Mouse (Mus musculus) intestine, embryonic 16.5 days (tissue): ENCODE data around the gene Tmem43. TPM values are rescaled to one million over a fixed set of nuclear protein-coding genes. Genes with fewer than 3 reads are reported as not detected.

ENCODE experiments used
- ATAC-seq: fragments of 200-750 bp; cut with Nextera tagmentation; 2 replicates; pipeline ENCODE4 v1.8.0; 2017; ENCODE audit warnings: moderate TSS enrichment, moderate library complexity
- H3K27ac ChIP-seq: fragments of 300-500 bp; sonication (generic); 2 replicates; pipeline ENCODE4 v1.5.1; 2014; ENCODE audit warnings: mild to moderate bottlenecking, low read length
- H3K27me3 ChIP-seq: fragments of 300-500 bp; sonication (generic); replicated peaks from 2 replicates; pipeline ENCODE4 v1.6.1; 2014; ENCODE audit warnings: low read length, control low read depth, mixed read lengths; ENCODE audit not compliant: control insufficient read depth, insufficient read depth
- H3K36me3 ChIP-seq: fragments of 300-500 bp; sonication (generic); 2 replicates; pipeline ENCODE4 v1.6.1; 2014; ENCODE audit warnings: low read length, control low read depth; ENCODE audit not compliant: control insufficient read depth, insufficient read depth
- H3K4me1 ChIP-seq: fragments of 300-500 bp; sonication (generic); 2 replicates; pipeline ENCODE4 v1.6.1; 2014; ENCODE audit warnings: low read length, control low read depth, mixed read lengths; ENCODE audit not compliant: control insufficient read depth, insufficient read depth
- H3K4me2 ChIP-seq: fragments of 300-500 bp; sonication (generic); 2 replicates; pipeline ENCODE4 v1.6.1; 2014; ENCODE audit warnings: low read depth, low read length, control low read depth
- H3K4me3 ChIP-seq: fragments of 300-500 bp; sonication (generic); 2 replicates; pipeline ENCODE4 v1.5.1; 2014; ENCODE audit warnings: mild to moderate bottlenecking, low read length
- H3K9ac ChIP-seq: fragments of 300-500 bp; sonication (generic); 2 replicates; pipeline ENCODE4 v1.6.1; 2014; ENCODE audit warnings: low read depth, low read length
- H3K9me3 ChIP-seq: fragments of 300-500 bp; sonication (generic); 2 replicates; pipeline ENCODE4 v1.6.1; 2016; ENCODE audit warnings: low read length, control low read depth; ENCODE audit not compliant: control insufficient read depth
- WGBS: fragments of 180-500 bp; shearing (Covaris S2); extraction: QIAGEN DNeasy Blood & Tissue Kit; methylation state at CpG from one replicate; pipeline ENCODE4 v1.1.7; 2014; 5-methylcytosine and 5-hydroxymethylcytosine counted together
- polyA plus RNA-seq: library from polyadenylated mRNA; unstranded; fragments of >200 nt; fragmentation: Nextera tagmentation; extraction: Ambion mirVana; gene quantifications from 2 replicates; pipeline ENCODE4 v1.2.1, GENCODE M21; 2015

Tmem43 gene
- polyA plus RNA-seq, 1 experiment from 2014 or later = 35.7 TPM

GRCm38 (mm10) chr6:91508041-91508440 lies 34.5 kb downstream of the Tmem43 start:
- Histone ChIP-seq H3K36me3 (peaks cover 15% of the 10 kb centered on the region), H3K4me2 (no peak overlapping the region), H3K9ac (no peak overlapping the region), H3K4me3 (no peak overlapping the region), H3K4me1 (no peaks in the 10 kb centered on the region), H3K27ac (no peak overlapping the region), H3K27me3 (no peaks in the 10 kb centered on the region), H3K9me3 (no peaks in the 10 kb centered on the region)
- no peak for ATAC-seq
- 95% methylated on average over 3 of the region's 3 CpGs for WGBS

GRCm38 (mm10) chr6:91509326-91509725 lies 35.8 kb downstream of the Tmem43 start:
- H3K4me3 ChIP-seq = no peak overlapping the region
- no peak overlapping the region for H3K4me2 ChIP-seq
- no peaks in the 10 kb centered on the region for H3K9me3 ChIP-seq
- no peaks in the 10 kb centered on the region for H3K27me3 ChIP-seq
- H3K9ac ChIP-seq = no peak overlapping the region
- 43% methylated on average over 7 of the region's 7 CpGs for WGBS
- H3K27ac ChIP-seq = no peak overlapping the region
- H3K4me1 ChIP-seq = peaks cover 1% of the 10 kb centered on the region
- H3K36me3 ChIP-seq = peaks cover 8% of the 10 kb centered on the region; the same call in 1 of the 2 replicates
- ATAC-seq = no peak

GRCm38 (mm10) chr6:91510211-91510610 lies 36.7 kb downstream of the Tmem43 start:
- H3K4me2 ChIP-seq = no peak overlapping the region
- H3K27me3 ChIP-seq = no peaks in the 10 kb centered on the region
- no peak for ATAC-seq
- H3K9ac ChIP-seq = no peak overlapping the region
- H3K9me3 ChIP-seq = no peaks in the 10 kb centered on the region
- 80% methylated on average over 10 of the region's 10 CpGs for WGBS
- peaks cover 9% of the 10 kb centered on the region for H3K4me1 ChIP-seq
- H3K36me3 ChIP-seq = peaks cover 5% of the 10 kb centered on the region; the same call in 1 of the 2 replicates
- no peak overlapping the region for H3K4me3 ChIP-seq
- H3K27ac ChIP-seq = no peak overlapping the region

- H3K9ac ChIP-seq = no peak overlapping the region
Observed at GRCm38 (mm10) chr6:91514135-91514534, 40.6 kb downstream of the Tmem43 start.

GRCm38 (mm10) chr6:91514737-91515362 lies 41.3 kb downstream of the Tmem43 start:
- Histone ChIP-seq H3K27ac (peak overlapping the region; percentile 34; the same call in 1 of the 2 replicates), H3K27me3 (no peaks in the 10 kb centered on the region), H3K4me3 (peak overlapping the region; percentile 70), H3K4me1 (peaks cover 17% of the 10 kb centered on the region), H3K9ac (peak overlapping the region; percentile 86), H3K9me3 (no peaks in the 10 kb centered on the region), H3K36me3 (peaks cover 5% of the 10 kb centered on the region; the same call in 1 of the 2 replicates), H3K4me2 (peak overlapping the region; percentile 78)
- ATAC-seq = peak; percentile 14
- 24% methylated on average over 10 of the region's 10 CpGs for WGBS

More at GRCm38 (mm10) chr6:91514135-91514534, 40.6 kb downstream of the Tmem43 start:
- Histone ChIP-seq H3K9me3 (no peaks in the 10 kb centered on the region), H3K27ac (no peak overlapping the region), H3K27me3 (no peaks in the 10 kb centered on the region), H3K4me3 (no peak overlapping the region), H3K36me3 (peaks cover 5% of the 10 kb centered on the region; the same call in 1 of the 2 replicates), H3K4me1 (peaks cover 17% of the 10 kb centered on the region), H3K4me2 (no peak overlapping the region)
- ATAC-seq = no peak

- ATAC-seq = peak; percentile 99
- H3K36me3 ChIP-seq = peaks cover 5% of the 10 kb centered on the region; the same call in 1 of the 2 replicates
Observed at GRCm38 (mm10) chr6:91515545-91516449, 42.3 kb downstream of the Tmem43 start, which contains the start of the genes Xpc and Lsm3. Gene Xpc (minus strand): TSS chr6:91515888. Gene Lsm3 (plus strand): TSS chr6:91515928.

GRCm38 (mm10) chr6:91518454-91519020 lies 45.0 kb downstream of the Tmem43 start:
- H3K4me1 ChIP-seq = peaks cover 17% of the 10 kb centered on the region

More at GRCm38 (mm10) chr6:91515545-91516449, 42.3 kb downstream of the Tmem43 start, which contains the start of the genes Xpc and Lsm3:
- Histone ChIP-seq H3K27ac (peak within 1 kb of the TSS; percentile 43), H3K9me3 (no peaks in the 10 kb centered on the region), H3K4me2 (peak within 1 kb of the TSS; percentile 78), H3K27me3 (no peaks in the 10 kb centered on the region), H3K9ac (peak within 1 kb of the TSS; percentile 91), H3K4me1 (peaks cover 17% of the 10 kb centered on the region), H3K4me3 (peak within 1 kb of the TSS; percentile 70)
- WGBS = under 1% methylated on average over 80 of the region's 80 CpGs

GRCm38 (mm10) chr6:91522816-91523215 lies 49.3 kb downstream of the Tmem43 start:
- no peaks in the 10 kb centered on the region for H3K4me1 ChIP-seq
- WGBS = 93% methylated on average over 5 of the region's 5 CpGs
- no peak for ATAC-seq
- no peak overlapping the region for H3K4me2 ChIP-seq
- no peak overlapping the region for H3K4me3 ChIP-seq
- peaks cover 9% of the 10 kb centered on the region; the same call in 1 of the 2 replicates for H3K36me3 ChIP-seq
- no peaks in the 10 kb centered on the region for H3K27me3 ChIP-seq
- no peak overlapping the region for H3K9ac ChIP-seq
- H3K27ac ChIP-seq = no peak overlapping the region
- no peaks in the 10 kb centered on the region for H3K9me3 ChIP-seq

More at GRCm38 (mm10) chr6:91518454-91519020, 45.0 kb downstream of the Tmem43 start:
- no peak overlapping the region for H3K27ac ChIP-seq
- WGBS = 90% methylated on average over 7 of the region's 7 CpGs
- H3K9ac ChIP-seq = no peak overlapping the region
- ATAC-seq = no peak
- H3K9me3 ChIP-seq = no peaks in the 10 kb centered on the region
- H3K4me2 ChIP-seq = no peak overlapping the region
- peaks cover 9% of the 10 kb centered on the region; the same call in 1 of the 2 replicates for H3K36me3 ChIP-seq
- H3K27me3 ChIP-seq = no peaks in the 10 kb centered on the region
- H3K4me3 ChIP-seq = no peak overlapping the region

- Histone ChIP-seq H3K36me3 (0 out of 2 replicates have a peak, but pooled peaks cover 4% of the 10 kb centered on the region), H3K4me2 (no peak overlapping the region), H3K9me3 (no peaks in the 10 kb centered on the region), H3K27me3 (no peaks in the 10 kb centered on the region), H3K4me1 (no peaks in the 10 kb centered on the region), H3K27ac (no peak overlapping the region), H3K9ac (no peak overlapping the region), H3K4me3 (no peak overlapping the region)
- ATAC-seq = no peak
- 82% methylated on average over 4 of the region's 4 CpGs for WGBS
Observed at GRCm38 (mm10) chr6:91525544-91525943, 52.0 kb downstream of the Tmem43 start.
